Mouse (Mus musculus): ENCODE data around the gene A130010J15Rik.

GRCm38 (mm10) chr1:193203821-193204220, 36.0 kb downstream of the A130010J15Rik start:
- TF ChIP-seq CTCF (IDR thresholded peaks at IDR 0.05; ENCODE audit: control insufficient read depth, insufficient read depth, insufficient read length) (no peak), USF1 (IDR thresholded peaks at IDR 0.05; ENCODE audit: low read depth) (no peak), MYOD1 (IDR thresholded peaks at IDR 0.05; ENCODE audit: control insufficient read depth, insufficient read length, low read depth) (no peak), CEBPB (IDR thresholded peaks at IDR 0.05; ENCODE audit: low read depth) (no peak)

Measured in C2C12 (cell line).